Mouse (Mus musculus): ENCODE data around the gene Srpr. TPM values are rescaled to one million over a fixed set of nuclear protein-coding genes. Genes with fewer than 3 reads are reported as not detected.

Gene Srpr
- polyA plus RNA-seq, 1 experiment from 2014 or later = 148 TPM

GRCm38 (mm10) chr9:35293465-35293864 is 93.5 kb downstream of the Srpr start:
- H3K27ac ChIP-seq = no peak overlapping the region; the same call in 1 of the 2 replicates
- no peak overlapping the region for H3K4me2 ChIP-seq (replicated peaks)
- no peak overlapping the region for H3K9ac ChIP-seq
- no peaks in the 10 kb centered on the region for H3K36me3 ChIP-seq
- no peaks in the 10 kb centered on the region for H3K27me3 ChIP-seq
- H3K4me3 ChIP-seq = no peak overlapping the region
- no peak for ATAC-seq (ENCODE audit: low FRiP score, low read depth)
- H3K9me3 ChIP-seq = peaks cover 8% of the 10 kb centered on the region
- peaks cover 31% of the 10 kb centered on the region for H3K4me1 ChIP-seq
- WGBS = 86% methylated on average over 5 of the region's 5 CpGs

Other genes with a start within 250 kb of the Srpr start
- 37.9 and 39.3 TPM in 2 replicates for gene St3gal4, start 80.9 kb upstream of the Srpr start, polyA plus RNA-seq (2015; fragmentation: Nextera tagmentation; extraction: Ambion mirVana)
- gene Dcps, start 24.1 kb upstream of the Srpr start, polyA plus RNA-seq (2015; fragmentation: Nextera tagmentation; extraction: Ambion mirVana) = 78.2 and 80.9 TPM in 2 replicates
- 15.4 and 16.3 TPM in 2 replicates for gene Tirap, start 116 bp downstream of the Srpr start, polyA plus RNA-seq (2015; fragmentation: Nextera tagmentation; extraction: Ambion mirVana)
- 44.3 and 44.7 TPM in 2 replicates for gene Foxred1, start 10.9 kb downstream of the Srpr start, polyA plus RNA-seq (2015; fragmentation: Nextera tagmentation; extraction: Ambion mirVana)
- 54.2 and 58.2 TPM in 2 replicates for gene Fam118b, start 67.6 kb downstream of the Srpr start, polyA plus RNA-seq (2015; fragmentation: Nextera tagmentation; extraction: Ambion mirVana)
- gene Rpusd4, start 67.7 kb downstream of the Srpr start, polyA plus RNA-seq (2015; fragmentation: Nextera tagmentation; extraction: Ambion mirVana) = 29.6 and 31.9 TPM in 2 replicates
- 37.0 and 37.6 TPM in 2 replicates for gene Cdon, start 221.0 kb downstream of the Srpr start, polyA plus RNA-seq (2015; fragmentation: Nextera tagmentation; extraction: Ambion mirVana)